Mouse (Mus musculus): ENCODE results near the gene Tbck.

The Tbck gene

GRCm38 (mm10) chr3:132835118-132835794 is 151.3 kb downstream of the Tbck start:
- no peak for DNase-seq (ENCODE audit: low spot score)

- no peak for DNase-seq (ENCODE audit: low spot score)
These were observed 153.2 kb downstream of the Tbck start for GRCm38 (mm10) chr3:132837134-132837533.

GRCm38 (mm10) chr3:132838656-132839417 is 154.9 kb downstream of the Tbck start:
- DNase-seq (ENCODE audit: low spot score) = no peak

- DNase-seq (ENCODE audit: low spot score) = no peak
These were observed 155.6 kb downstream of the Tbck start for GRCm38 (mm10) chr3:132839516-132839915.

- DNase-seq (ENCODE audit: low spot score) = no peak
These were observed 158.7 kb downstream of the Tbck start for GRCm38 (mm10) chr3:132842676-132843075.

GRCm38 (mm10) chr3:132849669-132850068 is 165.7 kb downstream of the Tbck start:
- no peak for DNase-seq (ENCODE audit: low spot score)

- no peak for DNase-seq (ENCODE audit: low spot score)
These were observed 166.5 kb downstream of the Tbck start for GRCm38 (mm10) chr3:132850431-132850830.

- DNase-seq (ENCODE audit: low spot score) = no peak
These were observed 167.5 kb downstream of the Tbck start for GRCm38 (mm10) chr3:132851417-132851816.

- DNase-seq (ENCODE audit: low spot score) = no peak
These were observed 168.1 kb downstream of the Tbck start for GRCm38 (mm10) chr3:132851841-132852728.

- no peak for DNase-seq (ENCODE audit: low spot score)
These were observed 170.3 kb downstream of the Tbck start for GRCm38 (mm10) chr3:132854271-132854670.

- DNase-seq (ENCODE audit: low spot score) = peak; percentile 84
These were observed 171.7 kb downstream of the Tbck start for GRCm38 (mm10) chr3:132855458-132856212.

GRCm38 (mm10) chr3:132856651-132857050 is 172.7 kb downstream of the Tbck start:
- peak; percentile 46 for DNase-seq (ENCODE audit: low spot score)

GRCm38 (mm10) chr3:132858849-132859248 is 174.9 kb downstream of the Tbck start:
- no peak for DNase-seq (ENCODE audit: low spot score)

- DNase-seq (ENCODE audit: low spot score) = no peak
These were observed 175.6 kb downstream of the Tbck start for GRCm38 (mm10) chr3:132859573-132859972.

GRCm38 (mm10) chr3:132860796-132861195 is 176.9 kb downstream of the Tbck start:
- no peak for DNase-seq (ENCODE audit: low spot score)

- no peak for DNase-seq (ENCODE audit: low spot score)
These were observed 179.9 kb downstream of the Tbck start for GRCm38 (mm10) chr3:132863843-132864242.

GRCm38 (mm10) chr3:132864329-132864919 is 180.5 kb downstream of the Tbck start:
- no peak for DNase-seq (ENCODE audit: low spot score)

GRCm38 (mm10) chr3:132864986-132865385 is 181.0 kb downstream of the Tbck start:
- DNase-seq (ENCODE audit: low spot score) = no peak

- no peak for DNase-seq (ENCODE audit: low spot score)
These were observed 181.7 kb downstream of the Tbck start for GRCm38 (mm10) chr3:132865596-132865995.

- no peak for DNase-seq (ENCODE audit: low spot score)
These were observed 183.0 kb downstream of the Tbck start for GRCm38 (mm10) chr3:132866984-132867383.

- no peak for DNase-seq (ENCODE audit: low spot score)
These were observed 184.9 kb downstream of the Tbck start for GRCm38 (mm10) chr3:132868838-132869237.
